Mouse (Mus musculus) olfactory bulb, adult 2 months (tissue): ENCODE data around the gene Myo10. TPM values are rescaled to one million over a fixed set of nuclear protein-coding genes. Genes with fewer than 3 reads are reported as not detected.

Experiments used
- H3K27ac ChIP-seq: fragments of 200-500 bp; 2 replicates; pipeline ENCODE4 v1.5.1; 2012; ENCODE audit warnings: low read depth, low read length; ENCODE audit not compliant: insufficient read depth
- H3K4me1 ChIP-seq: fragments of 200-500 bp; 2 replicates; pipeline ENCODE4 v1.6.1; 2012; ENCODE audit warnings: low read length; ENCODE audit not compliant: control insufficient read depth, insufficient read depth
- H3K4me3 ChIP-seq: fragments of 200-500 bp; 2 replicates; pipeline ENCODE4 v1.5.1; 2012; ENCODE audit warnings: mild to moderate bottlenecking, low read depth, low read length, moderate library complexity; ENCODE audit not compliant: insufficient read depth
- CTCF ChIP-seq: fragments of 200-500 bp; IDR thresholded peaks from 2 replicates; pipeline ENCODE4 v1.5.1; 2012; ENCODE audit warnings: low read depth, mild to moderate bottlenecking, low read length, moderate library complexity; ENCODE audit not compliant: insufficient read depth
- POLR2A ChIP-seq: fragments of 200-500 bp; IDR thresholded peaks from 2 replicates; pipeline ENCODE4 v1.6.1; 2012; ENCODE audit warnings: mild to moderate bottlenecking, low read depth, low read length, moderate library complexity; ENCODE audit not compliant: insufficient read depth
- WGBS: fragments of 180-500 bp; shearing (Covaris S2); methylation state at CpG from one replicate; pipeline ENCODE4 v1.1.7; 2018; 5-methylcytosine and 5-hydroxymethylcytosine counted together
- polyA plus RNA-seq: library from polyadenylated mRNA; stranded (reverse); fragments of >200 nt; gene quantifications from 2 replicates; pipeline ENCODE4 v1.2.4, GENCODE M21; 2012; ENCODE audit warnings: low replicate concordance; ENCODE audit not compliant: missing spikeins, insufficient read depth, insufficient read length

Myo10 gene
- polyA plus RNA-seq, 1 experiment, result not detected

DNA sequence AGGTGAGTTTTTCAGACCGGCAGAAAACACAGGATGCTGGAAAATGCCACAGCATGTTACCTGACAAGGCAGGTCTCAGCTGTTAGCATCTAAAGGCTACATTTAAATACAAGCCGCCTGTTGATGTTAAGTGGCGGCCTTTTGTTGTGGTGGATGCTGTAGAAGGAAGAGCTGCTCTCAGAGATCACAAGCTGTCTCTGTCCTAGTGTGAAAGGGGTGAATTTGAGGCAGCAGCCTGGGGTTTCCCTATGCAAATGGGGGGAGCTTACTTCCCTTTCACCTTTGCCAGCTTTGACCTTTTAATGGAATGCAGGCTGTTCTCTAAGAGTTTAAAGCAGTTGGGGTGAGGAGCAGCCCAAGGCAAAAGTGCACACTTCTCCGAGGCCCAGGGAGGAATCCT, 117.9 kb downstream of the Myo10 start:
- TF ChIP-seq CTCF (no peak), POLR2A (no peak)
- 73% methylated on average over 4 of the region's 4 CpGs for WGBS
- no peak overlapping the region for H3K27ac ChIP-seq
- H3K4me3 ChIP-seq, result no peak overlapping the region
- H3K4me1 ChIP-seq, result no peaks in the 10 kb centered on the region

DNA sequence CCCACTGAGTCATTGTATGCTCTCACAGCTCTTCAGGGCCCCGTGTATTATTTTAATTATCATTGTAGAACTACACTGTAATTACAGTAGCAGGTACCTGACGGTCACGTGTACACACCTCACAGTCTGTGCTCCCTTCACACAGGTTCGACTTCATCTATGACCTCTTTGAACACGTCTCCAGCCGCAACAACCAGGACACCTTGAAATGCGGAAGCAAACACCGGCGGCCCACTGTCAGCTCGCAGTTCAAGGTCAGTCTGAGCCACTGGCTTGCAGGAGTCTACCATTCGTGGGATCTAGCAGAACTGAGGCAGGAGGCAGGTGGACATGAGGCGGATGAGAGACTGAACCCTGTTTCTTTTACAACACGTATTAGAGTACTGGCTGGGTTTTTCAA, 119.9 kb downstream of the Myo10 start:
- Histone ChIP-seq H3K4me3 (no peak overlapping the region), H3K4me1 (no peaks in the 10 kb centered on the region), H3K27ac (no peak overlapping the region)
- no peak for TF ChIP-seq CTCF
- TF ChIP-seq POLR2A, result no peak
- 94% methylated on average over 13 of the region's 13 CpGs for WGBS

DNA sequence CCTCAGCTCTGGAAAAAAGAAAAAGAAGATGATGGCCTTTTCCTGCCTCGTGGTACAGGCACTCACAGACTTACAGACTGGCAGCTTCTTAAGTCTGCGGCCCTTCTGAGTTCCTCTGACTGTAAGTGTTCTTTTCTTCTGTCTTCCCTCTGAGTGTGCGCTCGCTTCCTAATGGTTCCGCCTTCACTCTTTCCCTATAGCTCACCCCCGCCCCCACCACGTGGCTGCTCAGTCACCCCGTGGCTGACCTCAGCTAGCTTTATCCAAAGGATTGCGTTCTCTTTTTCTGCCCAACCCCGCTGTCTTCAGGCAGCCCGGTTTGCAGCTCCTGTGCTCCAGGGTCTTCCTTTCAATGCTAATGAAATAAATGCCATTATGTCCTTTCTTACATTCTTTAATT, 129.2 kb downstream of the Myo10 start:
- TF ChIP-seq CTCF (no peak), POLR2A (no peak)
- Histone ChIP-seq H3K4me1 (0 out of 2 replicates have a peak, but pooled peaks cover 3% of the 10 kb centered on the region), H3K4me3 (no peak overlapping the region), H3K27ac (no peak overlapping the region)
- 75% methylated on average over 11 of the region's 11 CpGs for WGBS

DNA sequence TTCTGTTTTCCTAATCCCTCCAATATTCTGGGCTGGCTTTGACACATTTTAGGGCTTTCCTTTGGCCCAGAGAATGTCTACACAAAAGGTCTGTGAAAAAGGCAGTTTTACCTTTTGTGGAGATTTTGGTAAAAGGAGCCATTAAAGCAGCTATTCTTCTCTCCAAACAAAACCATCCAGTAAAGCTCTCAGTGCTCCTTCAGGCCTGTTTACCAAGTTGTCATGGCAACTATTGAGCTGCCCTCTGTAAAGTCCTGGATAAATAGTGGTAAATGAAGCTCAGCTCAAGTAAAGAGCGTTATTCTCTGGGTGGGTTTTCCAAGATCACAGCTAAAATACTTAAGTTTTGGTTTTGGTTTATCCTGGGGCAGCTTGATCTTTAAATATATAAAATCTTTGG, 130.3 kb downstream of the Myo10 start:
- Histone ChIP-seq H3K27ac (no peak overlapping the region), H3K4me3 (no peak overlapping the region), H3K4me1 (0 out of 2 replicates have a peak, but pooled peaks cover 3% of the 10 kb centered on the region)
- TF ChIP-seq CTCF (no peak), POLR2A (no peak)
- WGBS, result 44% methylated on average over 1 of the region's 1 CpGs

DNA sequence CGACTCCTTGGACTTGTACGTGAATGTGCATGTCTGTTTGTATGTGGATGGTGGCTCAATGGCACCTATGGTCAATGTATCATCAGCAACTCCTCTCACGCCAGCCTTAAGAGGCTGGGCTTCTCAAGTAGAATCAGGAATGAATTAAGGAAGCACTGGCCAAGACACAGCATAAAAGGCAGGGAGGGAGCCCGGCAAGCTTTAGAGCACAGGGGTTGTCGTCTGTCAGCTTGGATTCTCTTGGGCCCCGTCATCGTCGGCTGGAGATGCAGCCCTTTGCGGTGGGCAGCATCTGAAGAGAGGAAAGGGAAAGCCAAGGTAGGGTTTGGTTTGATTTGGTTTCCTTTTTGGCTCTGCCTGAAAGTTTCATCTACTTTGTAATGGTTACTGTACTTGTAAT, 130.7 kb downstream of the Myo10 start:
- TF ChIP-seq POLR2A, result no peak
- no peak for TF ChIP-seq CTCF
- Histone ChIP-seq H3K4me1 (peaks cover 6% of the 10 kb centered on the region), H3K27ac (no peak overlapping the region), H3K4me3 (no peak overlapping the region)
- 52% methylated on average over 9 of the region's 9 CpGs for WGBS

DNA sequence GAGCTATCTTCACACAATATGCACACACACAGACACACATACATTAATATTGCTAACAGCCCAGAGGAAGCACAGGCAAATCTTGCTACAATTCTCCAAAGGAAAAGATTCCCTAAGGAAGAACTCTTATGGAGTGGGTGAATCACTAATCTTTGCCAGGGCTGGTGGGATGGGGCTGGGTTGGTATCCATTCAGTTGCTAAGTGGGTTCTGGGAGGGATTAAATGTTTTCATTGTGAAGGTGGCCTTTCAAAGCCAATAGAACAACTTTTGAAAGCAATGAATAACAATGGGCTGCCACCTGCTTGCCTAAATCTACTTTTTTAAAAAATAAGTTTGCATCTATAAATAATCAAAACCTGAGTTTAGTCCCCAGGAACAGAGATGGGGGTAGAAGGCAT, 131.6 kb downstream of the Myo10 start:
- TF ChIP-seq CTCF (no peak), POLR2A (no peak)
- H3K4me3 ChIP-seq, result no peak overlapping the region
- H3K27ac ChIP-seq, result no peak overlapping the region
- H3K4me1 ChIP-seq, result peaks cover 12% of the 10 kb centered on the region

DNA sequence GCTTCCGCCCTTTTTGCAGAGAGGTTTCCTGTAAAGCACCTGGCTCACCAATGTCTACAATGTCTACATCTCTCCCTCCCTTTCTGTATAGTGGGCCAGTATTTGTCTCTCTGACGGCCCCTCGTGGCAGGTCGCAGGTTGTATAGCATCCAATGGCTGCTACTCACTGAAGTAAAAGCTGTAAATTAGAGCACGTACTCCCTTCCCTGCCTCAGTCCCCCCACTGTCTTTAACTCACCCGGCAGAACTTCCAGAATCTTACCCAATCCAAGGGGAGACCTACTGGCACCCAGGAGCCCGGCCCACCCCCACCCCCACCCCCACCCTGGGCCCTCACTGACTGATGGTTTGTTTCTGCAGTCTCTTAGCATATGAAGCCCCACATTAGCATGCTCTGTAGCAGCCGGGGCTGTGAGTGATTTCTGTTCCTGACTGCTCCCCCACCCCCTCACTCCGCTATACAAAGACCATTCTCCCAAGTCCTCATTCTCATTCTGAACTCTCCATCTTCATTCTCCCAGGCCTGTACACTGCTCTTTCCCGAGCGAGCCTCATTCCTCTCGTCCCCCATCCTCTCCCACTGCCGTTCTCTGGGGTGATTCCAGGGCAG, 132.1 kb downstream of the Myo10 start:
- no peak overlapping the region for H3K4me3 ChIP-seq
- TF ChIP-seq POLR2A (no peak), CTCF (no peak)

DNA sequence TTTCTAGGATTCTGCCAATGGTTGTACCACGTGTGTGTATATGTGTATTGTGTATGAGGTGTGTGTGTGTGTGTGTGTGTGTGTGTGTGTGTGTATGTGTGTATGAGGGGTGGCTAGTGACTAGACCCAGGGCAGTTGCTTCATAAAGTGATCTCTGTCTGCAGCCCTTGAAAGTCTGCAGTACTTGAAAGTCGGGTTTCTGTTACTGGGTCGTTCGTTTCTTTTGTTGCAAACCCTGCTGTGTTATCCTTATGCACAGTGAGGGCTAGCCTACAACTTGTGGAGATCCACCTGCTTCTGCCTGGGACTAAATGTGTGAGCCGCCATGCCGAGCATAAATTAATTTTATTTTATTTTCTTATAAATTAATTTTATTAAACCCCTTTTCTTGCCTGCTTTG, 133.2 kb downstream of the Myo10 start:
- Histone ChIP-seq H3K4me1 (peaks cover 18% of the 10 kb centered on the region), H3K4me3 (no peak overlapping the region), H3K27ac (no peak overlapping the region)
- no peak for TF ChIP-seq POLR2A
- TF ChIP-seq CTCF, result no peak
- 72% methylated on average over 6 of the region's 6 CpGs for WGBS

More for the DNA sequence above, 132.1 kb downstream of the Myo10 start:
- H3K27ac ChIP-seq, result no peak overlapping the region
- WGBS, result 38% methylated on average over 13 of the region's 13 CpGs
- peaks cover 14% of the 10 kb centered on the region for H3K4me1 ChIP-seq

DNA sequence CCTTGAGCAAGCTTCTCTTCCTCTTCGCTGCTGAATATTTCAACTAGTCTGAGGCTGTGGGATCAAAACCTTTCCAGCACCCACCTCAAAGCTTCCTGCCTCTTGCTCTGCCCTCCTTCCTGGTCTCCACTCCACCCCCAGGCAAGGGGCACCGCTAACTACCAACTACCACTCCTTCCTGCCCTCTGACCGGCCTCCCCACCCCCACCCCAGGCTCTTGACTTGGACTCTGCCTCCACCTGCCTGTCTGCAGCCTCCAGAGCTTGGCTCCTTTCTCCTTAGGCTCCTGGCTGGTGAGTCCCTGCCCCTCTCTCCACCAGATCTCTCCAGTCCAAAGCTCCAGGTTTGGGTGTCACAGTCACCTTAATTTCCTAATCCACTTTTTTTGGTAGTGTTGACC, 133.7 kb downstream of the Myo10 start:
- Histone ChIP-seq H3K27ac (no peak overlapping the region), H3K4me1 (peaks cover 15% of the 10 kb centered on the region), H3K4me3 (no peak overlapping the region)
- 53% methylated on average over 3 of the region's 3 CpGs for WGBS
- TF ChIP-seq CTCF (no peak), POLR2A (no peak)

DNA sequence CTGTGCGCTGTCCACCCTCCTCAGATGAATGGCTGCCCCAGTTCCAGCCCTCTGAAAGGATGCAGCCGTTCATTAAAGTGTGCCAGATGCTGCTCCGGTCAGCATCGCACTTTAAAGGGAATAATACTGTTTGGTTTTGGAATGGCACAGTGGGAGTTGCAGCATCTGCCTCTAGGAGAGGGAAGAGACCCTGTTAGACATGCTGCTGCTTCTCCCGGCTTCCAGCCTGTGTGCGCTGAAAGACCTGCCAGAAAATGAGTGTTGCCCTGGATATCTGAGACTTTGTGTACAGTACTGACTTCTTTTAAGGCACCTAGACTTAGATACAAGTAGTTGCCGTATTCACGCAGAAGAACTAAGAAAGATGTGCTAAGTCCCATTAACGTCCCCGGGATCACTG, 135.7 kb downstream of the Myo10 start:
- no peak overlapping the region for H3K4me3 ChIP-seq
- TF ChIP-seq POLR2A, result no peak
- TF ChIP-seq CTCF, result no peak
- H3K4me1 ChIP-seq, result peaks cover 28% of the 10 kb centered on the region
- 27% methylated on average over 10 of the region's 10 CpGs for WGBS
- H3K27ac ChIP-seq, result peak overlapping the region; percentile 8; the same call in 1 of the 2 replicates
